Mouse (Mus musculus) MEL (cell line): ENCODE measurements at regions not wholly inside any gene's neighbourhood (a gene's known extent, or its start where the extent isn't known, plus 50 kb on each side); places are given as distances from the start of the nearest gene placed in this dataset.

Experiments
- CHD1 ChIP-seq: IDR thresholded peaks from 2 replicates; pipeline ENCODE4 v1.6.1; 2012; ENCODE audit warnings: low read depth, mild to moderate bottlenecking, inconsistent platforms, low read length, improper control_type of control experiment
- CTCF ChIP-seq, 3 experiments: IDR thresholded peaks in 2 of 3; conservative IDR thresholded peaks in 1 of 3; 2 replicates each; pipeline ENCODE4 v1.5.1; 2011 to 2012; ENCODE audit warnings: low read length in 3 of 3, low read depth in 2 of 3, mild to moderate bottlenecking in 2 of 3, improper control_type of control experiment in 1 of 3, inconsistent platforms in 1 of 3, mixed read lengths in 1 of 3, moderate library complexity in 1 of 3; ENCODE audit not compliant: control insufficient read depth in 1 of 3, insufficient read depth in 1 of 3, poor library complexity in 1 of 3, severe bottlenecking in 1 of 3
- EP300 ChIP-seq, 2 experiments: IDR thresholded peaks; 2 replicates each; pipeline ENCODE4 v1.6.1; 2011; ENCODE audit warnings: improper control_type of control experiment in 2 of 2, low read length in 2 of 2, low read depth in 1 of 2, mild to moderate bottlenecking in 1 of 2
- KAT2A ChIP-seq: conservative IDR thresholded peaks from 2 replicates; pipeline ENCODE4 v1.6.1; 2012; ENCODE audit warnings: low read depth, low read length, improper control_type of control experiment, inconsistent platforms
- POLR2A ChIP-seq, 2 experiments: IDR thresholded peaks; 2 replicates each; pipeline ENCODE4 v1.6.1; 2011 to 2012; ENCODE audit warnings: low read length in 2 of 2, mild to moderate bottlenecking in 2 of 2, control low read depth in 1 of 2, improper control_type of control experiment in 1 of 2, low read depth in 1 of 2, moderate library complexity in 1 of 2; ENCODE audit not compliant: control insufficient read depth in 1 of 2, insufficient read depth in 1 of 2, poor library complexity in 1 of 2
- RCOR1 ChIP-seq: IDR thresholded peaks from 2 replicates; pipeline ENCODE4 v1.6.1; 2012; ENCODE audit warnings: low read depth, mild to moderate bottlenecking, inconsistent platforms, low read length, improper control_type of control experiment
- TBP ChIP-seq: IDR thresholded peaks from 2 replicates; pipeline ENCODE4 v1.8.0; 2011; ENCODE audit warnings: low read depth, low read length, improper control_type of control experiment
- UBTF ChIP-seq: IDR thresholded peaks from 2 replicates; pipeline ENCODE4 v1.6.1; 2012; ENCODE audit warnings: low read depth, mild to moderate bottlenecking, inconsistent platforms, low read length, improper control_type of control experiment, moderate library complexity, borderline replicate concordance; ENCODE audit not compliant: insufficient read depth
- ZC3H11A ChIP-seq: IDR thresholded peaks from 2 replicates; pipeline ENCODE4 v1.6.1; 2012; ENCODE audit warnings: low read depth, mild to moderate bottlenecking, inconsistent platforms, low read length, improper control_type of control experiment

- no peak for TF ChIP-seq UBTF
- TF ChIP-seq KAT2A: no peak
- no peak for TF ChIP-seq EP300 (IDR thresholded peaks at IDR 0.05; ENCODE audit: low read depth in 1 of 2, low read length in 2 of 2)
- no peak for TF ChIP-seq CHD1
- TF ChIP-seq CTCF (IDR thresholded peaks at IDR 0.05 in 2 of 3, conservative IDR thresholded peaks at IDR 0.05 in 1 of 3; ENCODE audit: control insufficient read depth in 1 of 3, insufficient read depth in 1 of 3, low read depth in 2 of 3, low read length in 3 of 3, poor library complexity in 1 of 3, severe bottlenecking in 1 of 3): no peak
- no peak for TF ChIP-seq TBP
- no peak for TF ChIP-seq ZC3H11A
- no peak for TF ChIP-seq POLR2A (IDR thresholded peaks at IDR 0.05; ENCODE audit: control insufficient read depth in 1 of 2, insufficient read depth in 1 of 2, low read depth in 1 of 2, low read length in 2 of 2, poor library complexity in 1 of 2)
- no peak for TF ChIP-seq RCOR1
Measured at GRCm38 (mm10) chr3:123810018-123810942, 119.6 kb upstream of the Ndst3 start.
